Mouse (Mus musculus): Measurements from ENCODE around the gene Apba2. TPM values are rescaled to one million over a fixed set of nuclear protein-coding genes. Genes with fewer than 3 reads are reported as not detected.

The Apba2 gene
- polyA plus RNA-seq, 1 experiment from 2014 or later: 1.4 TPM

- WGBS: 68% methylated on average over 5 of the region's 5 CpGs
- H3K9ac ChIP-seq: no peak overlapping the region
- no peaks in the 10 kb centered on the region for H3K4me1 ChIP-seq (replicated peaks)
- no peaks in the 10 kb centered on the region for H3K27me3 ChIP-seq
- no peak overlapping the region for H3K4me2 ChIP-seq
- no peak for ATAC-seq (replicated peaks; ENCODE audit: insufficient number of reproducible peaks, insufficient read depth, low FRiP score, low read depth)
- H3K27ac ChIP-seq: no peak overlapping the region
- no peak overlapping the region for H3K4me3 ChIP-seq
- no peaks in the 10 kb centered on the region for H3K36me3 ChIP-seq
- H3K9me3 ChIP-seq (replicated peaks): no peaks in the 10 kb centered on the region
Observed at GRCm38 (mm10) chr7:64704060-64704595, 202.6 kb downstream of the Apba2 start.

- Histone ChIP-seq H3K4me2 (no peak overlapping the region), H3K4me1 (replicated peaks) (no peaks in the 10 kb centered on the region), H3K9ac (no peak overlapping the region), H3K27me3 (no peaks in the 10 kb centered on the region), H3K4me3 (no peak overlapping the region), H3K9me3 (replicated peaks) (no peaks in the 10 kb centered on the region), H3K27ac (no peak overlapping the region), H3K36me3 (no peaks in the 10 kb centered on the region)
- ATAC-seq (replicated peaks; ENCODE audit: insufficient number of reproducible peaks, insufficient read depth, low FRiP score, low read depth): no peak
- 74% methylated on average over 4 of the region's 4 CpGs for whole genome bisulfite sequencing
Observed at GRCm38 (mm10) chr7:64708176-64708575, 206.7 kb downstream of the Apba2 start.

DNA sequence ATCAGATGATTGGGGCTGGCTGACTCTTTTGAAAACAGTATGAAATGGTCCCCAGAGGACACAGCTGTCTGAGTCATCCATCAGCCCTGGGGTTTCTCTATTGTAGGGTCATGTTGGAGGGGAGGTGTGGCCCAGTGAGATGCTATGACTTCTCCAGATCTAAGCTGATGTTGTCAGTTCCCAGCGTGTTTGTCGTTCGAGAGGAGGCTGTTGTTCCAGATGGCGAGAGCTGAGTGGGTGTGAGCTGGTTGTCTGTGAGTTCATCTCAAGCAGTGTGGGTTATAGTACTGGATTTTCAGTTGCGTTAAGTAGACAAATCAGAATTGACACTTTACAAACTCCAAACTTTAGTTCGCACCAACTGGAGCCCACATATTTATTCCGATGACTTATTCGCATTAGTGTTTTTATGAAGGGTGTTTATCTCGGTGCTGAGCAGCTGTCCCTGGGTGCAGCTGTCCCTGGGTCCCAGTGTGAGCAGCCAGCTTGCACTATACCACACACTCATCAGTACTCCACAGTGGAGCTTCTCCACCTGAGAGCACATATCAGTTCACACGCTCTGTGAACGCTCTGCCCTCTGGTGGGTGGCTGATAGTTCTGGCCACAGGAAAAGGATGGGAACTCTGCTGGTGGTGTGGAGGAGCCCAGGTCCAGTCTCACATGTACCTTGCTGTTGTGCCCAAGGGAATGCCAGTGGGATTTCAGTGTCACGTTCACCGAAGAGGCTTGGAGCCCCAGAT is 208.2 kb downstream of the Apba2 start:
- Histone ChIP-seq H3K4me3 (no peak overlapping the region), H3K9ac (no peak overlapping the region), H3K4me1 (replicated peaks) (no peaks in the 10 kb centered on the region), H3K4me2 (no peak overlapping the region), H3K9me3 (replicated peaks) (no peaks in the 10 kb centered on the region), H3K27me3 (no peaks in the 10 kb centered on the region), H3K27ac (no peak overlapping the region), H3K36me3 (no peaks in the 10 kb centered on the region)
- WGBS: 78% methylated on average over 13 of the region's 13 CpGs
- no peak for ATAC-seq (replicated peaks; ENCODE audit: insufficient number of reproducible peaks, insufficient read depth, low FRiP score, low read depth)

GRCm38 (mm10) chr7:64716286-64716685 is 214.8 kb downstream of the Apba2 start:
- no peaks in the 10 kb centered on the region for H3K9me3 ChIP-seq (replicated peaks)
- no peak overlapping the region for H3K27ac ChIP-seq
- H3K4me3 ChIP-seq: no peak overlapping the region
- no peak overlapping the region for H3K9ac ChIP-seq
- ATAC-seq (replicated peaks; ENCODE audit: insufficient number of reproducible peaks, insufficient read depth, low FRiP score, low read depth): no peak
- 74% methylated on average over 2 of the region's 2 CpGs for WGBS
- H3K4me2 ChIP-seq: no peak overlapping the region
- H3K27me3 ChIP-seq: no peaks in the 10 kb centered on the region
- H3K4me1 ChIP-seq (replicated peaks): no peaks in the 10 kb centered on the region
- no peaks in the 10 kb centered on the region for H3K36me3 ChIP-seq

DNA sequence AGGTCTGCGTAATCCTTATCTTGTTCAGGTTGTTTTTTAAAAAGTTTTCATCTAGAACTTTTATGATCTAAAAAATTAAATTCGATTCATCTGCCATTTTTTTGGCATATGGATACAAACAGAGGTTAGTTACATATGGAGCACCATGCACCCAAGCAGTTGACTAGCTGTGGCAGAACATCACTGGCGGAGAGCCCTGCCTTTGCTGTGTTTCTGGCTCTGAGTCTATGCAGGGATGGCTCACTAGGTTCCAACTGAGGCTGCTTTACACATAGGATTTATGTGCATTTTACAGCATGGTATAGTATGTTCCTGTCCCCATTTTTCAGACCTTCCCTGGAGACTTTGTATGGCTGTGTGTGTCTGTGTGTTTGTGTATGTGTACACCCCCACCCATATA is 221.8 kb downstream of the Apba2 start:
- H3K9ac ChIP-seq: no peak overlapping the region
- H3K4me2 ChIP-seq: no peak overlapping the region
- no peak overlapping the region for H3K27ac ChIP-seq
- no peaks in the 10 kb centered on the region for H3K36me3 ChIP-seq
- H3K9me3 ChIP-seq (replicated peaks): no peaks in the 10 kb centered on the region
- no peak for ATAC-seq (replicated peaks; ENCODE audit: insufficient number of reproducible peaks, insufficient read depth, low FRiP score, low read depth)
- WGBS: 69% methylated on average over 3 of the region's 3 CpGs
- no peaks in the 10 kb centered on the region for H3K27me3 ChIP-seq
- no peak overlapping the region for H3K4me3 ChIP-seq
- no peaks in the 10 kb centered on the region for H3K4me1 ChIP-seq (replicated peaks)

GRCm38 (mm10) chr7:64724409-64724808 is 222.9 kb downstream of the Apba2 start:
- Histone ChIP-seq H3K4me3 (no peak overlapping the region), H3K27ac (no peak overlapping the region), H3K9ac (no peak overlapping the region), H3K27me3 (no peaks in the 10 kb centered on the region), H3K9me3 (replicated peaks) (no peaks in the 10 kb centered on the region), H3K36me3 (no peaks in the 10 kb centered on the region), H3K4me2 (no peak overlapping the region), H3K4me1 (replicated peaks) (no peaks in the 10 kb centered on the region)
- ATAC-seq (replicated peaks; ENCODE audit: insufficient number of reproducible peaks, insufficient read depth, low FRiP score, low read depth): no peak
- WGBS: 77% methylated on average over 1 of the region's 1 CpGs

- no peaks in the 10 kb centered on the region for H3K9me3 ChIP-seq (replicated peaks)
- no peak for ATAC-seq (replicated peaks; ENCODE audit: insufficient number of reproducible peaks, insufficient read depth, low FRiP score, low read depth)
Observed at GRCm38 (mm10) chr7:64725967-64726695, 224.6 kb downstream of the Apba2 start.

GRCm38 (mm10) chr7:64728181-64728591 is 226.7 kb downstream of the Apba2 start:
- H3K36me3 ChIP-seq: no peaks in the 10 kb centered on the region
- no peak overlapping the region for H3K27ac ChIP-seq
- no peak for ATAC-seq (replicated peaks; ENCODE audit: insufficient number of reproducible peaks, insufficient read depth, low FRiP score, low read depth)
- no peaks in the 10 kb centered on the region for H3K9me3 ChIP-seq (replicated peaks)
- no peaks in the 10 kb centered on the region for H3K4me1 ChIP-seq (replicated peaks)
- no peak overlapping the region for H3K4me2 ChIP-seq
- H3K4me3 ChIP-seq: no peak overlapping the region
- H3K27me3 ChIP-seq: no peaks in the 10 kb centered on the region
- 67% methylated on average over 5 of the region's 5 CpGs for WGBS
- H3K9ac ChIP-seq: no peak overlapping the region

More at GRCm38 (mm10) chr7:64725967-64726695, 224.6 kb downstream of the Apba2 start:
- H3K9ac ChIP-seq: no peak overlapping the region
- H3K27ac ChIP-seq: no peak overlapping the region
- H3K27me3 ChIP-seq: no peaks in the 10 kb centered on the region
- H3K4me3 ChIP-seq: no peak overlapping the region
- 72% methylated on average over 6 of the region's 6 CpGs for WGBS
- H3K36me3 ChIP-seq: no peaks in the 10 kb centered on the region
- H3K4me1 ChIP-seq (replicated peaks): no peaks in the 10 kb centered on the region
- no peak overlapping the region for H3K4me2 ChIP-seq

GRCm38 (mm10) chr7:64728816-64729215 is 227.3 kb downstream of the Apba2 start:
- WGBS: 51% methylated on average over 3 of the region's 3 CpGs
- ATAC-seq (replicated peaks; ENCODE audit: insufficient number of reproducible peaks, insufficient read depth, low FRiP score, low read depth): no peak
- no peaks in the 10 kb centered on the region for H3K27me3 ChIP-seq
- H3K4me1 ChIP-seq (replicated peaks): no peaks in the 10 kb centered on the region
- no peaks in the 10 kb centered on the region for H3K36me3 ChIP-seq
- H3K27ac ChIP-seq: no peak overlapping the region
- H3K4me2 ChIP-seq: no peak overlapping the region
- H3K9me3 ChIP-seq (replicated peaks): no peaks in the 10 kb centered on the region
- no peak overlapping the region for H3K4me3 ChIP-seq
- H3K9ac ChIP-seq: no peak overlapping the region

- Histone ChIP-seq H3K9me3 (replicated peaks) (no peaks in the 10 kb centered on the region), H3K36me3 (no peaks in the 10 kb centered on the region), H3K4me3 (no peak overlapping the region), H3K27me3 (no peaks in the 10 kb centered on the region), H3K27ac (no peak overlapping the region), H3K9ac (no peak overlapping the region), H3K4me2 (no peak overlapping the region), H3K4me1 (replicated peaks) (no peaks in the 10 kb centered on the region)
- WGBS: 28% methylated on average over 7 of the region's 7 CpGs
- no peak for ATAC-seq (replicated peaks; ENCODE audit: insufficient number of reproducible peaks, insufficient read depth, low FRiP score, low read depth)
Observed at GRCm38 (mm10) chr7:64729785-64730184, 228.3 kb downstream of the Apba2 start.

DNA sequence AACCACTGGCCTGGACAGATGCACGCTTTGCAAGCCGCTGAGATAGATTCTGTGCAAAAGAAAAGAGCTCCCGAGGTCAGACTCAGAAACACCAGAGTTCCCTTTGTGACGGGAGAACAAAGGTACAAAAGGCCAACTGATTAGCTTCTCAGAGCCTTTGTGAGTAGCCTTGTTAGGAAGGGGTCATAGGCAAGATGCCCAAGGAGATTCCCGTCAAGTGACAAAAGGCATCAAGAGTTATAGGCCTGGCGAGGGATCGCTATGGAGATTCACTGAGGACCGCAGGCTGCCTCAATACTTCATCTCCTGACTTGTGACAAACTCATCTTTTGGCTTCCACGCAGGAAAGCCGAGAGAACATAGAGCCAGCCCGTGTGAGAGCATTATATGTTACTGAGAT is 237.6 kb downstream of the Apba2 start:
- no peak overlapping the region for H3K27ac ChIP-seq
- 72% methylated on average over 11 of the region's 11 CpGs for WGBS
- peaks cover 9% of the 10 kb centered on the region for H3K27me3 ChIP-seq
- H3K4me3 ChIP-seq: no peak overlapping the region
- no peaks in the 10 kb centered on the region for H3K9me3 ChIP-seq (replicated peaks)
- no peaks in the 10 kb centered on the region for H3K4me1 ChIP-seq (replicated peaks)
- H3K4me2 ChIP-seq: no peak overlapping the region
- no peaks in the 10 kb centered on the region for H3K36me3 ChIP-seq
- no peak for ATAC-seq (replicated peaks; ENCODE audit: insufficient number of reproducible peaks, insufficient read depth, low FRiP score, low read depth)
- H3K9ac ChIP-seq: no peak overlapping the region

Data from heart, embryonic 15.5 days (tissue).